Mouse (Mus musculus) brain, adult 2 months (tissue): ENCODE measurements at regions not wholly inside any gene's neighbourhood (a gene's known extent, or its start where the extent isn't known, plus 50 kb on each side); places are given as distances from the start of the nearest gene placed in this dataset.
"Not testable (repeated sequence)": the region's sequence is repeated elsewhere in the genome, so short reads cannot be mapped to it uniquely, and the experiment has no call there.

ENCODE experiments used
- DNase-seq: peaks from one replicate; pipeline ENCODE4 v3.0.0; 2011; ENCODE audit warnings: low read depth, low spot score

GRCm38 (mm10) chr13:20039590-20039989, 50.8 kb upstream of the Elmo1 start:
- no peak for DNase-seq

GRCm38 (mm10) chr13:20038463-20038862, 51.9 kb upstream of the Elmo1 start:
- peak; percentile 81 for DNase-seq

- peak; percentile 50 for DNase-seq
Measured at GRCm38 (mm10) chr13:20037436-20037835, 53.0 kb upstream of the Elmo1 start.

- DNase-seq, result peak; percentile 48
Measured at GRCm38 (mm10) chr13:20033937-20034735, 56.3 kb upstream of the Elmo1 start.

GRCm38 (mm10) chr13:20031660-20032059, 58.7 kb upstream of the Elmo1 start:
- DNase-seq, result no peak

- no peak for DNase-seq
Measured at GRCm38 (mm10) chr13:20031082-20031481, 59.3 kb upstream of the Elmo1 start.

- DNase-seq, result no peak
Measured at GRCm38 (mm10) chr13:20026612-20027011, 63.8 kb upstream of the Elmo1 start.

- not testable (repeated sequence) for DNase-seq
Measured at GRCm38 (mm10) chr13:20016454-20016853, 73.9 kb upstream of the Elmo1 start.

GRCm38 (mm10) chr13:20012621-20013020, 77.8 kb upstream of the Elmo1 start:
- DNase-seq, result peak; percentile 52

- DNase-seq, result no peak
Measured at GRCm38 (mm10) chr13:20009164-20009563, 81.2 kb upstream of the Elmo1 start.

- DNase-seq, result no peak
Measured at GRCm38 (mm10) chr13:20007561-20007960, 82.8 kb upstream of the Elmo1 start.

GRCm38 (mm10) chr13:19997606-19998005, 92.8 kb upstream of the Elmo1 start:
- DNase-seq, result no peak

- DNase-seq, result peak; percentile 15
Measured at GRCm38 (mm10) chr13:19975621-19976020, 114.8 kb upstream of the Elmo1 start.

- no peak for DNase-seq
Measured at GRCm38 (mm10) chr13:19966566-19966965, 123.8 kb upstream of the Elmo1 start.

GRCm38 (mm10) chr13:19963031-19963430, 127.4 kb upstream of the Elmo1 start:
- no peak for DNase-seq

GRCm38 (mm10) chr13:19928761-19929160, 104.7 kb upstream of the Gpr141 start:
- no peak for DNase-seq

- DNase-seq, result no peak
Measured at GRCm38 (mm10) chr13:19927807-19928206, 103.8 kb upstream of the Gpr141 start.

- peak; percentile 80 for DNase-seq
Measured at GRCm38 (mm10) chr13:19921084-19921827, 97.2 kb upstream of the Gpr141 start.

GRCm38 (mm10) chr13:19911860-19912584, 88.0 kb upstream of the Gpr141 start:
- DNase-seq, result peak; percentile 20

GRCm38 (mm10) chr13:19902786-19903185, 78.7 kb upstream of the Gpr141 start:
- no peak for DNase-seq

- no peak for DNase-seq
Measured at GRCm38 (mm10) chr13:19897191-19897590, 73.1 kb upstream of the Gpr141 start.
